Mouse (Mus musculus): ENCODE results near the gene Ucp3.
"Not testable (repeated sequence)": the region's sequence is repeated elsewhere in the genome, so short reads cannot be mapped to it uniquely, and the experiment has no call there.

Ucp3 gene

DNA sequence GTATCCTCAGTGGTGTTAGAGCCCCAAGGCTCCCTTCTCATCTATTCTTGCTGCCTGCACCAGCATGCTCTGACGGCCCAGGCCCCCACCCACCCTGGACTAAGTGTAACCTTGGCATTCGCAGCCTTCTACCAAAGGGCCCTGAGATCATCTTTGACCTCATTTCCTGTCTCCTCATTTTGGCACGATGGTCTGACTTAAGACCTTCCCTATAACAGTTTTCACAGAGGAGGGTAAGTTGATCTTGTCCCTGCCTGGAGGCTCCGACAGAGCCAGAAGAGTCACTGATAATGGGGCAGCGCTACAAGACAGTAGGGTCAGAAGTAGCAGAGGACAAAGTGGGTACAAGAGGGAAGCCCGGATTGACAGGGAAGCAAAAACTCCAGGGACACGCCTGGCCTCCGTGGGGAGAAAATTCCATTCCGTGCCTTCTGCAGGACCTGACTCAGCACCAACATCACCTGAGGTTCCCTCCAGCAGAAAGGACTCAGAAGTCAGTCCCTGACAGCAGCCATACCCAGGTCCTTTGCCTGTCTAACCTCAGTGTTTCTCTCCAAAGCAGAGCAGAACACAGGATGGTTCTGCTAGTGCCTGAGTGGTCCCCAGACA, 1.2 kb downstream of the Ucp3 start:
- no peak for DNase-seq (ENCODE audit: low read depth, low spot score)

DNA sequence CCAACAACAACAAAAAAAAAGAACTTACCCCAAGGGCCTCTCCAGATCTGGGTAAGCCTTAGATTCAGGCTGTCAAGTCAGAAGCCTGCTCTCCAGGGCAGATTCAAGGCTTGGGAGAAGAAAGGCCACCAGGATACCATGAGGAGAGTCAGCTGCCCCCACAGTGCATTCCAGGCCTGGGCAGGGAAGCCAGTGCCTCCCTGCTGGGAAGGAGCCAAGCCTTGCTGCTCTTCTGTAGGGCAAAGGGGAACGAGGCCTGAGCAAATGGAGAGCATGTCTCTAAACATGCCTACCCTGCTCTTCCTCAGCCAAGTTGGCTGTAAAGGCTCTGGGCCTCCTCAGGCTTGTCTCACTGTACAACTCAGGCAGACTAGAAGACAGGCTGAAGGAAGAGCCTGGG, 1.9 kb downstream of the Ucp3 start:
- no peak for DNase-seq (ENCODE audit: low read depth, low spot score)

DNA sequence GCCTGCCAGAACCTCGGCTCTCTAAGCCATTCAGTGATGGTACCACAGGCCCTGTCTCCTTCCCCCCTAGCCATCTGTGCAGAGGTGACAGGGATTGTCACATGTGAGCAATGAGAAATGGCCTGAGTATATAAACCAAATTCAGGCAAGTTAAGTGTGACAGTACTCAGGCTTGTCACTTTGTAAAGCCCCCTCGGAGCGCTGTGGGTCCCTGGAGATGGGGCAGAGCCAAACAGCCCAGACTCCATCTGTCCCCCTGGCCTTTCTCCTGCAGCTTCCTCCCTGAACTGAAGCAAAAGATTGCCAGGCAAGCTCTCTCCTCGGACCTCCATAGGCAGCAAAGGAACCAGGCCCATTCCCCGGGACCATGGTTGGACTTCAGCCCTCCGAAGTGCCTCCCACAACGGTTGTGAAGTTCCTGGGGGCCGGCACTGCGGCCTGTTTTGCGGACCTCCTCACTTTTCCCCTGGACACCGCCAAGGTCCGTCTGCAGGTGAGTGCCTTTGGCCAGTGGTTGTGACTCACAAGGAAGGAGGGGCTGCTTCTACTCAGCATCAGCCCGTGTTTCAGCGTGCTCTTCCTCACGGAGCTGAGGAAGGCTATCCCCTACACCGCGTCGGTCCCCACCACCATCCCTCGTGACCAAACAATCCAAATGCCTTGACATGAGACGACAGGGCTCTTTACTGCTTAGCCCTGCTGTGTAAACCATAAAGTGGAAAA, 6.5 kb downstream of the Ucp3 start:
- DNase-seq (ENCODE audit: low read depth, low spot score), result no peak

DNA sequence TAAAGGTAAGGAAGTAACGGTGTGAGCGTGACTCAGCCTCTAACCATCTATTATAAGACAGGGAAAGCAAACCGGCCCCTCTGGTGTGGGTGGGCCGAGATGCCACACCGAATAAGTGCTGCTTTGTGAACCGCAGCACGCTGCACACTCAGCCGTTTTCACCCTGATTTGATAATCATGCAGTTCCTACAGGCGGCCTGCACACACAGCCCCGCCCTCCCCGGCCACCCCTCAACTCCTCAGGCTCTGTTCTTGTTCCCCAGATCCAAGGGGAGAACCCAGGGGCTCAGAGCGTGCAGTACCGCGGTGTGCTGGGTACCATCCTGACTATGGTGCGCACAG, 7.0 kb downstream of the Ucp3 start:
- no peak for DNase-seq (ENCODE audit: low read depth, low spot score)

DNA sequence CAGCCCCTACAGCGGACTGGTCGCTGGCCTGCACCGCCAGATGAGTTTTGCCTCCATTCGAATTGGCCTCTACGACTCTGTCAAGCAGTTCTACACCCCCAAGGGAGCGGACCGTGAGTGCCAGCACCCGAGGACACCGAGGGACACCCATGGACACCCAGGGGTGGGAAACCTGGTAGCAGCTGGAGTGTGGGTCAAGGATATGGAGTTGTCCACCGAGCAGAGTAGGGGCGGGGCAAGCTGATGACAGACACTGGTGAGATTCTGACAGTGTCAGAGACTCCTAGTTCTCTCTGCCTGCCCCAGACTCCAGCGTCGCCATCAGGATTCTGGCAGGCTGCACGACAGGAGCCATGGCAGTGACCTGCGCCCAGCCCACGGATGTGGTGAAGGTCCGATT, 7.4 kb downstream of the Ucp3 start:
- DNase-seq (ENCODE audit: low read depth, low spot score), result no peak

DNA sequence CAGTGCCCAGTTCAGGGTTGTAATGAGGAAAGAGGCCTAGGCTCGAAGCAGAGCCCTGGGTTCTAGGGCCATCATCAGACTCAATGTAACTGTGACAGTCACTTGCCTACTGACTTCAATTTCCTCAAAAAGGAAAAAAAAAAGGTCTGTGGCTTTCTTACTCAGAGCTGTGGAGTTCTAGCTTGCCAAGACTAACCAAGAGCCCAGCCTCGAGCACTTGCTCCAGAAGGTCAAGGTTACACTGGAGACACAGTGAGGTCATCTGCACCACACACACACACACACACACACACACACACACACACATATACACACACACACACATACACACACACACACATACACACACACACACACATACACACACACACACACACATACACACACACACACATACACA, 9.3 kb downstream of the Ucp3 start:
- not testable (repeated sequence) for DNase-seq (ENCODE audit: low read depth, low spot score)

DNA sequence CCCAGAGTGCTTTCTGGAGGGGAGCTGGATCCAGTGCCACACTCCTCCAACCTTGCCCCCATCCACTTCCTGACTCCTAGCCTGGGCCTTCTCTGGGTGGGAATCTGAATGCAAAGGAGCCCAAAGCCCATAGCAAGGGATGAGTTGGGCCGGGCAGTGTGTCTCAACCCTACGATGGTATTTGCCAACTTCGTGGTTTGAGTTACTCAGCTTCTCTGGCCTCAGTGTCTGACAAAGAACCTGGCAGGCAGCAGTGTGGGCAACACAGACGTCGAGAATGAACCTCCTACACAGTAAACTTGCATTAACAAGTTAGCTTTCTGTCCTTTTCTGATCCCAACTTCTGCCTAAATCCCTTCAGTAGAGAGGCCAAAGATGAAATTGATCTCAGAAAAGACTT, 11.7 kb downstream of the Ucp3 start:
- no peak for DNase-seq (ENCODE audit: low read depth, low spot score)

DNA sequence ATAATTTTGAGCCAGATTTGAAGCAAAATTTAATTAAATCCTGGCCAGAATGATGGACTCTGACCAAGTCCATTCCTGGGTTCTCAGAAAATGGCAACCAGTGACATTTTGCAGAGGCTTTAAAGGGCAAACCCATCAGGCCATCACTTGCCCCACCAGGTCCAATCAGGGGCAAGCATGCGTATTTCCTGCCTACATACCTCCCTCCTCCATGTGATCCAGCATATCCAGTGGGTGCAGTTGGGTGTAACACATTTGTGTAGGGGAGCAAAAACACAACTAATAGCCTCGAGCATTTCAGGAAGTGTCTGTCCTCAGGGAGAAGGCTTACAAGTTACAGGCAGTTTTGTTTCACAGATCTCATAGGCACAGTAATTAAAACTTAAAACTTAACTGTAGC, 14.5 kb downstream of the Ucp3 start:
- peak; percentile 29 for DNase-seq (ENCODE audit: low read depth, low spot score)

DNA sequence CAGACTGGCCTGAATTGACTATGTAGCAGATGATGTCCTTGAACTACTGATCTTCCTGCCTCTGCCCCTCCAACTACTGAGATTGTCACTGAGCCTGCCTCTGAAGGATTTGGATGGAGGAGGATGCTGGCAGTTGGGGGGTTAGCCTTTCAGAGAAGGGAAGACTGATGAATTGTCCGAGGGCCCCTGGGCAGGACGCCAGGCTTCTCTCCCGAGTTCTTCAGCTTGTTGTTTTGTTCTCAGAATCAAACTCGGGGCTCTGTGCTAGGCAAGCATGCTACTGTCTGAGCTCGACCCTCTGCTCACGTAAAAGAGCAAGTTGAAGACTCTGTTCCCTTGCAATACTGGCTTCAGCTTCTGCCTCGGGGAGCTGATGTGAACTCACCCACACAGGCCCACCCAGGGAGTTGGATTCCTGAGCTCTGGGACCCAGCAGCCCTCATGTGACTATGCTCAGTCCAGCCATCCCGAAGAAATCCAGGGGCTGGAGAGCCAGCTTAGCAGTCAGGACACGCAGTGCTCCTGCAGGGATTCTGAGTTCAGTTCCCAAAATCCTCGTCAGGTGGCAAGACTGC, 15.8 kb downstream of the Ucp3 start:
- DNase-seq (ENCODE audit: low read depth, low spot score), result no peak

DNA sequence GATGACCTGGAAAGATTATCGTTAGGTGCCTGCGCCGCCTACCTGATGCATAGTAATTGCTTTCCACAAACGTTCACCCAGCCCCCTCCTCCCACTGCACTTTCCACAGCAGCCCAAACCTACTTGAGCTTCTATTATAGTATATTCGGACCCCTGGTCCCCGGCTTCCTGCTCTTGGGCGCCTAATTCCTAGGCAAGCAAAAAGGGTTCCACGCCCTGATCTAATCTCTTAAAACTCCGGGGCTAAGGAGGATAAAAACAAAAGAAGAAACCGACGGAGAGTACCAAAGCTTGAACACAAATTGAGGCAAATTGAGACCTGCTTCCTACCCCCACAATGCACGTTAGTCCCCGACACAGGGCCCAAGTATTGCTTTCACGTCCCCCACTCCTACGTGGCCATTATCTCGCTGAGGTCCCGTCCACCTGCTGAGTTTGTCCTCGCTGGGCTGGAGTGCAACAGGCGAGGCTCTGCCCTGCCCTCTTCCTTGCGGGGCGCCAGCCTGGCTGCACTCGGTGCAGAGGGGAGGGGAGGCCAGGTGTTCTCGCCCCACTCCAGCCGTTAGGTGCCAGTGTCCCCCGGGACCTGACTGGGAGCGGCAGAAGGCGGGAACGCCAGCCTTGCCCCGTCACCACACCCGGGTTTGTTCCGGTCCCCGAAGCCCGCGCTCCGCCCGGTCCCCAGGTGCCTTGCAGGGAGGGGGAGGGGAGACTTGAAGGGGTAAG, 19.8 kb downstream of the Ucp3 start:
- DNase-seq (ENCODE audit: low read depth, low spot score), result no peak

DNA sequence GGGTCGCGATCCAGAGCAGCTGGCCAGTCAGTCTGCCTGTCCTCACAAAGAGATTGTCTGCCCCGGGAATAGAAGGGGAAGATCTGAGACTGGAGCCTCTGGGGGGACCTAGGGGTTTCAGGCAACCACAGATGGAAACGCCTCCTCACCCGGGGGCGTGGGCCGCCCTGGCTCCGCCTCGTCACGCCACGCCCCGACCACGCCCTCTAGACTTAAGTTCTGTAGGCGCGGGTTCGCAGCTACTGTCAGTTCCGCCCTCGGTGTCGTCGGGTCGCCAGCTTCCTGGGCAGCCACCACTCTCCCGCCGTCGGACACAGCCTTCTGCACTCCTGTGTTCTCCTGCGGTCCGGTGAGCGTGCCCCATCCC, 20.3 kb downstream of the Ucp3 start, which contains the start of gene Ucp2:
Gene Ucp2 (plus strand): TSS at position 221 of the 367 bp plus-strand sequence.
- DNase-seq (ENCODE audit: low read depth, low spot score), result peak; percentile 98

DNA sequence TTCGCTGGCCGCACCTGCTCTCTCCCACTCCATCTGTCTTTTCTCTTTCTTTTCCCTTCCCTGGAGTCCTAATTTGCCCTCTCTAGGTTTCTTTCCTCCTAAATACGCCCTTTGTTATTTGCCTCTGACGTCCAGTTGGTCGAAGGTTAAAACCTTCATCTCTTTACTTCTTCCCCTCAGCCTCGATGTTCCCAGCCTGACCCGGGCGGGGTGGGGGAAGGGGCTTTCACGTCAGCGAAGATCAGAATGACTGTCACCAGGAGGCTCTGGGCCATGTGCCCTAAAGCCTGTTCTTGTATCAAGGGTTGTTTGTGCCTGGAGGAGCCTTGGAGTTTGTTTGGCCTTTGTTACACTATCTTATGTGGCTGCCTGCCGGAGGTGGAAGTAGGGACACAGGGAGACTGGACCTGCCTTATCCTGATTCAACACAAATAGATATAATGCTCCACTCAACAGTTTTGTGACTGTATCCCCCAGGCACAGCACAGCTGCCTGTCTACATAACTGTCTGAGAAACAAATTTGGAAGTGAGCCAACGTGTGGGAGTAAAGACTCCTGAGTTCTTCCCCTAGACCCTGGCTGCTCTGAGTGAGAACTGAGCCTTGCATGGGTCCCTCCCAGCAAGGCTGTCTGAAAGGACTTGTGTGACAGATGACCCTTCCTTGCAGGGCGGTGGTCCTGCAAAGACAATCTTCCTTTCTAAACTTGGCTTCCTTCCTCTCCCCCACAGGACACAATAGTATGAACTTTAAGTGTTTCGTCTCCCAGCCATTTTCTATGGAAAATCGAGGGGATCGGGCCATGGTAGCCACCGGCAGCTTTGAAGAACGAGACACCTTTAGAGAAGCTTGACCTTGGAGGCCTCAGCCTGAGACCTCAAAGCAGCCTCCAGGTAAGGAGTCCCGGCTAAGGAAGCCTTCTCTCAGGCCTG, 21.0 kb downstream of the Ucp3 start:
- DNase-seq (ENCODE audit: low read depth, low spot score), result peak; percentile 73

DNA sequence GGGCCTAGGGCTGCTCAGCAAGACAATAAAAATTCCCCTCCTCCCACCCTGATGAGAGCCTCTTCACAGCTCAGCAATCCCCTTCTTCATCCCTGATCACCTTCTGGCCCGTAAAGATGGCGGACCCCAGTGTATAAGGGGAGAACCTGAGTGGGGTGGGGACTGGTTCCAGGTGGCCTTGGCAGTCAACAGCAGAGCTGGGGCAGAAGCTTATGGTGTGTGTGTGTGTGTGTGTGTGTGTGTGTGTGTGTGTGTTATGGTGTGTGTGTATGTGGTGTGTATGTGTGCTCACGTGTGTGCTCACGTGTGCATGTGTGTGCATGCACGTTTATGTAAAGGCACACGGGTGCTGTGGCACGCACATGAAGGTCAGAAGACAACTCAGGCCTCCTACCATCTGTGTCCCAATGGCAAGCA, 21.6 kb downstream of the Ucp3 start:
- peak; percentile 74 for DNase-seq (ENCODE audit: low read depth, low spot score)

DNA sequence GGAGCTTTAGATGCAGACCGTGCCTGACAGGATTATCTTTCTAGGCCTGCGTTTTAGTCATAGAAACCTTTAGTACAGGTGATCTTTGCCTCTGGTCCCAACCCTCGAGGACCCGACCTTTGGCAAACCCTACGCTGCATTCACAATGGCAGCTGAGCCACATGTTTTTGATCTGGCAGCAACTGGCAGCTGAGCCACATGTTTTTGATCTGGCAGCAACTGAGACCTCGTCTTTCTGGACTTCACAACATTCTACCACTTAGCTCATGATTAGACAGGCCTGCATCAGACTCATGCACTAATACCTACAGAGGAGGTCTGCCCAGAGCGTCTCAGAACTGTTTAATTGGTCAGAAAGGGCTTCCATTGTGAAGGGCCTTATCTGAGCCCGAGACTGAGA, 22.3 kb downstream of the Ucp3 start:
- no peak for DNase-seq (ENCODE audit: low read depth, low spot score)

DNA sequence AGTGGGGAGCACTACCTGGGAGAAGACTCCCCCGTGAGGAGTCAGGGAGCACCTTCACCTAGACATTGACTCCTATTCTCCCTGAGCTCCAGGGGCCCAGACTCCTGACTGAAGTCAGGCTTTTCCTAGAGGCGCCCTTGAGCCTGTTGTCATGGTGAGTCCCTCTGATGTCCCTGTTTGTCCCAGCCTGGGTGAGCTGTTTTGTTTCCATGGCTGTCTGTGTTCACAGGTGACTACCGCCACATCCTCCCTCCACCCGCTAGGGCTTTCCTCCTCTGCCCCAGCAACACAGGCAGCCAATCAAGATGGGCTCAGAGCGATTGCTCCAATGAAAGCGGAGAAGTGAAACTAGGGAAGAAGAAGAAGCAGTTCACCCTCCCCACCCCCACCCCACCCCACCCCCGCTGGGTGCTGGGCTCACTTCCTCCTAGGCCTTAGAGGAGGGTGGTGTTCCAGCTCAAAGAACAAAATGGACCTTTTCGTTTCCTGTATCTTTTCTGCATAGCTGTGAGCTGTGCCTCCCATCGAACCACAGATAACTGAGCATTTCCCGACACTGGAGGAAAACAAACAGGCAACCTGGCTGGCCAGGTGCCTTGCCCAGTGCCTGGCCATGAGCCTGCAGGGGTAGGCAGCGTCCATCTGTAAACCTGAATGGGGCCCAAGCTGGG, 22.9 kb downstream of the Ucp3 start:
- DNase-seq (ENCODE audit: low read depth, low spot score), result peak; percentile 94

DNA sequence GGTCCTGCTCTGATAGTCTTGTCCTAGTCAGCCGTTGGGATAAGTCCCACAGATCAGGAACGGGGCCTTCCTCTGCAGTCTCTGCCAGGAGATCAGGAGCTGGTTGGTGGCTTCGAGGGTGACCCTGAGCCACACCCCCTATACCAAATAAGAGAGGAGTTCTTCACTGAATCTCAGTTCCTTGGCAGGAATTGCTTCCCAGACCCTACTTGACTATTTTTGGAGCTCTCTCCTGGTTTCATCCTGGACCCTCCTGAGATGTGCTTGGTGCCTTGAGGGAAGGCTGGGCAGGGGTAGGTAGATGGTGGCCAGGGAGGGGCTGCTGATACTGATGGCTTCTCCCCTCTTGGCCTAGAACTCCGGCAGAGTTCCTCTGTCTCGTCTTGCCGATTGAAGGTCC, 23.6 kb downstream of the Ucp3 start:
- no peak for DNase-seq (ENCODE audit: low read depth, low spot score)

DNA sequence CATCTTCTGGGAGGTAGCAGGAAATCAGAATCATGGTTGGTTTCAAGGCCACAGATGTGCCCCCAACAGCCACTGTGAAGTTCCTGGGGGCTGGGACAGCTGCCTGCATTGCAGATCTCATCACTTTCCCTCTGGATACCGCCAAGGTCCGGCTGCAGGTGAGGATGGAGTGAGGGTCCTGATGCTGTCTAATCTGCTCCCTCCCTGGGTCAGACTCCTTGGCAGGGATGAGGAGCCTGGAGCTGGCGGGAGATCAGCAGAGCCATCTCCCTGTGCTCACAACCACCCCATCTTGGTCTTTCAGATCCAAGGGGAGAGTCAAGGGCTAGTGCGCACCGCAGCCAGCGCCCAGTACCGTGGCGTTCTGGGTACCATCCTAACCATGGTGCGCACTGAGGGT, 24.0 kb downstream of the Ucp3 start:
- no peak for DNase-seq (ENCODE audit: low read depth, low spot score)

DNA sequence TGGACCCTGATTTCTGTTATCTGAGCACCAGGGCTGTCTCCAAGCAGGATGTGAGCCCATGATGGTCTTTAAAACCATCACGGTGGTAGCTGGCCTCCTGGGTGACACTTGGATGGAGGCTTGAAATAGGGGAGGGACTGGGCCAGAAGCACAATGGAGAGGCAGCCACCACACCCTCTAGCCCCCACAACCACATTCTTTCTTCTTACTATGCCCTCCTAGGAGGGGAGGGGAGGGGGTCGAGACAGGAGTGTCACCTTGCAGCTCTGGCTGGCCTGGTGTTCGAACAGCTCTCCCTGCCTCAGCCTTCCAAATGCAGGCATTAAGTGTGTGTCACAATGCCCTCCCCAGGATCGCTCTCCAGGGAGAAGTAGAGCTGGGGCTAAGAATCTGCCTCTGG, 24.6 kb downstream of the Ucp3 start:
- DNase-seq (ENCODE audit: low read depth, low spot score), result no peak

DNA sequence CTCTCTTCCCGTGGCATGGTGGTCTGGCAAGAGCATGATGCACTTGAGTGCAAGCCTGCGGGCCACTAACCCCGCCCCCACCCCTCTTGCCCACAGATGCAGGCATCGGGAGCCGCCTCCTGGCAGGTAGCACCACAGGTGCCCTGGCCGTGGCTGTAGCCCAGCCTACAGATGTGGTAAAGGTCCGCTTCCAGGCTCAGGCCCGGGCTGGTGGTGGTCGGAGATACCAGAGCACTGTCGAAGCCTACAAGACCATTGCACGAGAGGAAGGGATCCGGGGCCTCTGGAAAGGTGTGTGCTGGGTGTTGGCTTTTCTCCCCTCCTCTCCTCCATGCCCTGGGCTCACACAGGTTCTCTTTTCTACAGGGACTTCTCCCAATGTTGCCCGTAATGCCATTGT, 25.2 kb downstream of the Ucp3 start:
- no peak for DNase-seq (ENCODE audit: low read depth, low spot score)

DNA sequence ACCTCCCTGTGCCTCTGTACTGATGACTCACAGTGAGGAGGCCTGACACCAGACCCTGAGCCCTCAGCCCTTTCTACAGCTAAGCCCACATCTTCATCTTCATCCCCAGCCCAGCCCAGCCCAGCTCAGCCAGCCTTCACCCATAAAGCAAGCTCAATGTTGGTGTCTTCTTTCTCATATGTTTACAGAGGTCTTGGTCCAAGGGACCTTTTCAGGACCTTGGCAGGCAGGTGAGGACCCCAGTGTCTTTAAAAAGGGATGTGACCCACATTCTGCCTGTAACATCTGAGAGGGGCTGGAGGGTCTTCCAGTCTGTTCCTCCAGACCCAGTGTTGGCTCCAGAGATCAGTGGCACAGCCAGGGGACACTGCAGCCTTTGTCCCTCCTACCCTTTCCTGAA, 26.7 kb downstream of the Ucp3 start:
- no peak for DNase-seq (ENCODE audit: low read depth, low spot score)

Measured in A20 (cell line).